Comparison of ENCODE assay signal across 10 mouse cellular contexts in the genomic region with DNA sequence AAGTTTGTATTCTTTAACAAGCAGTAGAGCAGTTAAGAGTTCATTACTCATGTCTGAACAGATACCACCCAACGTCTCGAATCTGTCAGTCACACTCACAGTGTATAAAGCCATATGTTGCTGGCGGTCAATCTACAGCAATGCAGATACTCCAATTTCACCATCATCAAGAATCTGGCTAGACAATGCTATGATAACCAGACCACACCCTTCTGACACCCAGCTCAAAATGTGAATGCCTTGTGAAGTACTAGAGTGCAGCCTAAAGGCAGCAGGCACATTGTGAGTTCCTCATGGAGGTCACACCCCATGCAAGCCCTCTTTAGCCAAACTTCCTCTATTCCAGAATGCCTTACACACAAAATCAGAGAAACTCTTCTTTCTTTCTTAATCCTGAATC.
"Had no signal": no experiment of that assay in that cellular context is flagged by ENCODE, and none has a peak within 500 bp of the region (broad histone marks: within the 10 kb centered on the region; RNA-seq: fewer than 3 reads in every experiment).

No protein-coding gene starts in this region.

- H3K4me3 ChIP-seq: kidney, embryonic 15.5 days; limb, embryonic 13.5 days had no signal

- ATAC-seq: midbrain, embryonic 16.5 days had no signal

- H3K36me3 ChIP-seq: kidney, embryonic 15.5 days had no signal

- DNase-seq: kidney, adult 2 months; kidney, postnatal 14 days; left cerebral cortex, postnatal 4 days; lung, adult 18-20 months; right cerebral cortex, postnatal 25 days; thymus, postnatal 4 days had no signal

- H3K4me2 ChIP-seq: kidney, embryonic 15.5 days; limb, embryonic 13.5 days; midbrain, embryonic 11.5 days had no signal

- H3K27ac ChIP-seq: kidney, embryonic 15.5 days; limb, embryonic 13.5 days had no signal

- H3K27me3 ChIP-seq: kidney, embryonic 15.5 days; limb, embryonic 13.5 days had no signal

- H3K9me3 ChIP-seq: kidney, embryonic 15.5 days; limb, embryonic 13.5 days had no signal

- H3K9ac ChIP-seq: kidney, embryonic 15.5 days; limb, embryonic 13.5 days had no signal

- H3K4me1 ChIP-seq: kidney, embryonic 15.5 days; limb, embryonic 13.5 days had no signal
